Mouse (Mus musculus) heart, embryonic 16.5 days (tissue): ENCODE measurements around the gene Trnp1. TPM values are rescaled to one million over a fixed set of nuclear protein-coding genes. Genes with fewer than 3 reads are reported as not detected.

Experiments used
- ATAC-seq: fragments of 200-750 bp; cut with Nextera tagmentation; replicated peaks from 2 replicates; pipeline ENCODE4 v1.8.0; 2017; ENCODE audit warnings: moderate number of reproducible peaks; ENCODE audit not compliant: insufficient read depth, low FRiP score; ENCODE audit errors: extremely low read depth
- H3K27ac ChIP-seq: fragments of 300-500 bp; sonication (generic); 2 replicates; pipeline ENCODE4 v1.5.1; 2014; ENCODE audit warnings: mild to moderate bottlenecking, low read length, control low read depth, moderate library complexity
- H3K27me3 ChIP-seq: fragments of 300-500 bp; sonication (generic); 2 replicates; pipeline ENCODE4 v1.6.1; 2014; ENCODE audit warnings: low read length, mixed read lengths; ENCODE audit not compliant: control insufficient read depth, insufficient read depth
- H3K36me3 ChIP-seq: fragments of 300-500 bp; sonication (generic); 2 replicates; pipeline ENCODE4 v1.6.1; 2014; ENCODE audit not compliant: control insufficient read depth, insufficient read depth
- H3K4me1 ChIP-seq: fragments of 300-500 bp; sonication (generic); 2 replicates; pipeline ENCODE4 v1.6.1; 2014; ENCODE audit warnings: low read length, mixed read lengths; ENCODE audit not compliant: control insufficient read depth, insufficient read depth
- H3K4me2 ChIP-seq: fragments of 300-500 bp; sonication (generic); 2 replicates; pipeline ENCODE4 v1.6.1; 2014; ENCODE audit warnings: low read depth, mild to moderate bottlenecking, control low read depth, low read length
- H3K4me3 ChIP-seq: fragments of 300-500 bp; sonication (generic); 2 replicates; pipeline ENCODE4 v1.5.1; 2014; ENCODE audit warnings: mild to moderate bottlenecking, control low read depth, low read length
- H3K9ac ChIP-seq: fragments of 300-500 bp; sonication (generic); 2 replicates; pipeline ENCODE4 v1.6.1; 2014; ENCODE audit warnings: low read length, control low read depth
- H3K9me3 ChIP-seq: fragments of 300-500 bp; sonication (generic); replicated peaks from 2 replicates; pipeline ENCODE4 v1.6.1; 2016; ENCODE audit warnings: low read length; ENCODE audit not compliant: control insufficient read depth
- WGBS: fragments of 180-500 bp; shearing (Covaris S2); extraction: QIAGEN DNeasy Blood & Tissue Kit; methylation state at CpG from one replicate; pipeline ENCODE4 v1.1.7; 2014; 5-methylcytosine and 5-hydroxymethylcytosine counted together
- polyA plus RNA-seq: library from polyadenylated mRNA; unstranded; fragments of >200 nt; fragmentation: Nextera tagmentation; extraction: Ambion mirVana; gene quantifications from 2 replicates; pipeline ENCODE4 v1.2.1, GENCODE M21; 2015

Trnp1 gene
- polyA plus RNA-seq, 1 experiment from 2014 or later = 0.64 TPM

- no peak for ATAC-seq
- H3K27ac ChIP-seq = no peak overlapping the region
- no peaks in the 10 kb centered on the region for H3K9me3 ChIP-seq
- peaks cover 1% of the 10 kb centered on the region; the same call in 1 of the 2 replicates for H3K27me3 ChIP-seq
- no peak overlapping the region for H3K9ac ChIP-seq
- H3K36me3 ChIP-seq = no peaks in the 10 kb centered on the region
- 84% methylated on average over 20 of the region's 20 CpGs for WGBS
- peaks cover 39% of the 10 kb centered on the region for H3K4me1 ChIP-seq
- no peak overlapping the region for H3K4me3 ChIP-seq
- no peak overlapping the region for H3K4me2 ChIP-seq
Observed at GRCm38 (mm10) chr4:133488619-133489392, 9.5 kb downstream of the Trnp1 start.

GRCm38 (mm10) chr4:133486673-133487357 lies 11.5 kb downstream of the Trnp1 start:
- Histone ChIP-seq H3K4me2 (no peak overlapping the region), H3K9me3 (no peaks in the 10 kb centered on the region), H3K4me1 (peaks cover 32% of the 10 kb centered on the region), H3K27me3 (peaks cover 10% of the 10 kb centered on the region; the same call in 1 of the 2 replicates), H3K9ac (no peak overlapping the region), H3K27ac (no peak overlapping the region), H3K36me3 (no peaks in the 10 kb centered on the region), H3K4me3 (no peak overlapping the region)
- 91% methylated on average over 26 of the region's 26 CpGs for WGBS
- no peak for ATAC-seq

GRCm38 (mm10) chr4:133485691-133486425 lies 12.5 kb downstream of the Trnp1 start:
- ATAC-seq = no peak
- no peak overlapping the region for H3K9ac ChIP-seq
- H3K4me2 ChIP-seq = no peak overlapping the region
- peaks cover 24% of the 10 kb centered on the region for H3K4me1 ChIP-seq
- H3K27ac ChIP-seq = no peak overlapping the region
- H3K27me3 ChIP-seq = peaks cover 14% of the 10 kb centered on the region
- no peaks in the 10 kb centered on the region for H3K36me3 ChIP-seq
- no peaks in the 10 kb centered on the region for H3K9me3 ChIP-seq
- no peak overlapping the region for H3K4me3 ChIP-seq
- WGBS = 82% methylated on average over 28 of the region's 28 CpGs

GRCm38 (mm10) chr4:133484266-133485025 lies 13.9 kb downstream of the Trnp1 start:
- H3K4me3 ChIP-seq = peak overlapping the region; percentile 26; the same call in 1 of the 2 replicates
- no peaks in the 10 kb centered on the region for H3K9me3 ChIP-seq
- H3K27me3 ChIP-seq = peaks cover 22% of the 10 kb centered on the region
- peak overlapping the region; percentile 45 for H3K4me2 ChIP-seq
- H3K9ac ChIP-seq = peak overlapping the region; percentile 39; the same call in 1 of the 2 replicates
- H3K27ac ChIP-seq = no peak overlapping the region
- no peak for ATAC-seq
- 11% methylated on average over 22 of the region's 22 CpGs for WGBS
- H3K36me3 ChIP-seq = no peaks in the 10 kb centered on the region
- H3K4me1 ChIP-seq = peaks cover 23% of the 10 kb centered on the region

GRCm38 (mm10) chr4:133482479-133482878 lies 15.9 kb downstream of the Trnp1 start:
- H3K9ac ChIP-seq = no peak overlapping the region
- no peak overlapping the region for H3K27ac ChIP-seq
- H3K4me2 ChIP-seq = no peak overlapping the region
- H3K4me3 ChIP-seq = no peak overlapping the region
- ATAC-seq = no peak
- H3K4me1 ChIP-seq = peaks cover 19% of the 10 kb centered on the region
- 72% methylated on average over 3 of the region's 3 CpGs for WGBS
- H3K27me3 ChIP-seq = peaks cover 24% of the 10 kb centered on the region
- no peaks in the 10 kb centered on the region for H3K9me3 ChIP-seq
- H3K36me3 ChIP-seq = no peaks in the 10 kb centered on the region

- H3K4me2 ChIP-seq = no peak overlapping the region
- H3K4me3 ChIP-seq = no peak overlapping the region
- no peaks in the 10 kb centered on the region for H3K36me3 ChIP-seq
- H3K9me3 ChIP-seq = no peaks in the 10 kb centered on the region
- H3K27ac ChIP-seq = no peak overlapping the region
- ATAC-seq = no peak
- 0 out of 2 replicates have a peak overlapping the region, but pooled peaks have one; percentile 16 for H3K9ac ChIP-seq
- peaks cover 24% of the 10 kb centered on the region for H3K27me3 ChIP-seq
- 9% methylated on average over 4 of the region's 4 CpGs for WGBS
- peaks cover 19% of the 10 kb centered on the region for H3K4me1 ChIP-seq
Observed at GRCm38 (mm10) chr4:133481488-133481887, 16.9 kb downstream of the Trnp1 start.

- Histone ChIP-seq H3K4me3 (peak overlapping the region; percentile 58), H3K27me3 (peaks cover 24% of the 10 kb centered on the region)
Observed at GRCm38 (mm10) chr4:133480754-133481153, 17.6 kb downstream of the Trnp1 start.

GRCm38 (mm10) chr4:133480185-133480537 lies 18.2 kb downstream of the Trnp1 start:
- Histone ChIP-seq H3K4me2 (peak overlapping the region; percentile 79), H3K9ac (peak overlapping the region; percentile 68), H3K4me3 (peak overlapping the region; percentile 58), H3K4me1 (peaks cover 19% of the 10 kb centered on the region), H3K27ac (no peak overlapping the region), H3K36me3 (no peaks in the 10 kb centered on the region), H3K9me3 (no peaks in the 10 kb centered on the region), H3K27me3 (peaks cover 28% of the 10 kb centered on the region)
- peak; percentile 19; the same call in 1 of the 2 replicates for ATAC-seq
- 2% methylated on average over 34 of the region's 34 CpGs for WGBS

More at GRCm38 (mm10) chr4:133480754-133481153, 17.6 kb downstream of the Trnp1 start:
- no peaks in the 10 kb centered on the region for H3K36me3 ChIP-seq
- 41% methylated on average over 6 of the region's 6 CpGs for WGBS
- no peak for ATAC-seq
- no peaks in the 10 kb centered on the region for H3K9me3 ChIP-seq
- no peak overlapping the region for H3K27ac ChIP-seq
- H3K4me2 ChIP-seq = peak overlapping the region; percentile 79
- peaks cover 19% of the 10 kb centered on the region for H3K4me1 ChIP-seq
- H3K9ac ChIP-seq = no peak overlapping the region
